Mouse (Mus musculus) embryonic facial prominence, embryonic 13.5 days (tissue): ENCODE measurements around the gene Hmgb2. TPM values are rescaled to one million over a fixed set of nuclear protein-coding genes. Genes with fewer than 3 reads are reported as not detected.
A peak's percentile ranks its signal among the peaks of the same experiment; 100 is the strongest.
"Not testable (repeated sequence)": the region's sequence is repeated elsewhere in the genome, so short reads cannot be mapped to it uniquely, and the experiment has no call there.

Experiments
- ATAC-seq: fragments of 200-750 bp; cut with Nextera tagmentation; 2 replicates; pipeline ENCODE4 v1.8.0; 2017; ENCODE audit warnings: low read depth; ENCODE audit not compliant: insufficient number of reproducible peaks, insufficient read depth, low FRiP score, low TSS enrichment
- H3K27ac ChIP-seq: fragments of 300-500 bp; sonication (generic); 2 replicates; pipeline ENCODE4 v1.5.1; 2015; ENCODE audit warnings: moderate library complexity, mild to moderate bottlenecking, inconsistent platforms
- H3K27me3 ChIP-seq: fragments of 300-500 bp; sonication (generic); 2 replicates; pipeline ENCODE4 v1.6.1; 2015; ENCODE audit warnings: mild to moderate bottlenecking, inconsistent platforms
- H3K36me3 ChIP-seq: fragments of 300-500 bp; sonication (generic); 2 replicates; pipeline ENCODE4 v1.6.1; 2015; ENCODE audit warnings: mild to moderate bottlenecking, inconsistent platforms
- H3K4me1 ChIP-seq: fragments of 300-500 bp; sonication (generic); 2 replicates; pipeline ENCODE4 v1.6.1; 2015; ENCODE audit warnings: inconsistent platforms
- H3K4me2 ChIP-seq: fragments of 300-500 bp; sonication (generic); 2 replicates; pipeline ENCODE4 v1.6.1; 2015; ENCODE audit warnings: moderate library complexity, mild to moderate bottlenecking, inconsistent platforms
- H3K4me3 ChIP-seq: fragments of 300-500 bp; sonication (generic); 2 replicates; pipeline ENCODE4 v1.5.1; 2015; ENCODE audit warnings: mild to moderate bottlenecking, inconsistent platforms
- H3K9ac ChIP-seq: fragments of 300-500 bp; sonication (generic); 2 replicates; pipeline ENCODE4 v1.6.1; 2015; ENCODE audit warnings: mild to moderate bottlenecking, inconsistent platforms
- H3K9me3 ChIP-seq: fragments of 300-500 bp; sonication (generic); 2 replicates; pipeline ENCODE4 v1.6.1; 2016; ENCODE audit warnings: inconsistent platforms
- WGBS: fragments of 180-500 bp; shearing (Covaris S2); methylation state at CpG from one replicate; pipeline ENCODE4 v1.1.7; 2015; ENCODE audit warnings: mixed read lengths; 5-methylcytosine and 5-hydroxymethylcytosine counted together
- polyA plus RNA-seq: library from polyadenylated mRNA; unstranded; fragments of >200 nt; fragmentation: Nextera tagmentation; extraction: Ambion mirVana; gene quantifications from 2 replicates; pipeline ENCODE4 v1.2.1, GENCODE M21; 2015

Hmgb2 gene
- polyA plus RNA-seq, 1 experiment from 2014 or later, result 415 TPM

DNA sequence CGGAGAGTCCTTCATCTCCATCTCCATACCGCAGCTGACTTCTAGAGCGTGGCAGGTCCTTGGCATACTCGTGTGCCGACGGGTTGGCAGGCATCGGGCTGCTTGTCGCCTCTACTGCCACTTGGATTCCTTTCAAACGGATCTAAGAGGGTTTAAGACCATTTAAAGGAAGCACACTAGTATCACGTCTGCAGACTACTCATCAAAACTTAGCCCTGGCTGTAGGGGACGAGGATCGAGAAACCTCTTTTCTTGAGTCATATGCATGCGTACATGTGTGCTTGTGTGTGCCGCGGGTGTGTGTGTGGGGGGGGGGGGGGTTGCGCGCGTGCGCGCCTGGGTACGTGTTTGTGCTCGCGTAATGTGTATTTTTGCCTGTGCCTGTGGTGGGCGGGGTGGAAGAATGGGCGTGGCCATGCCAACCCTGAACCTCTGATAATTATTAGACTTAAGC, 23.4 kb upstream of the Hmgb2 start:
- H3K27me3 ChIP-seq, result no peaks in the 10 kb centered on the region
- H3K27ac ChIP-seq, result peak overlapping the region; percentile 98
- H3K9ac ChIP-seq, result peak overlapping the region; percentile 73
- peak overlapping the region; percentile 76 for H3K4me2 ChIP-seq
- H3K36me3 ChIP-seq, result peaks cover 3% of the 10 kb centered on the region; the same call in 1 of the 2 replicates
- H3K4me3 ChIP-seq, result peak overlapping the region; percentile 88
- peaks cover 7% of the 10 kb centered on the region for H3K4me1 ChIP-seq
- WGBS, result under 1% methylated on average over 25 of the region's 25 CpGs
- no peaks in the 10 kb centered on the region for H3K9me3 ChIP-seq
- ATAC-seq, result no peak

DNA sequence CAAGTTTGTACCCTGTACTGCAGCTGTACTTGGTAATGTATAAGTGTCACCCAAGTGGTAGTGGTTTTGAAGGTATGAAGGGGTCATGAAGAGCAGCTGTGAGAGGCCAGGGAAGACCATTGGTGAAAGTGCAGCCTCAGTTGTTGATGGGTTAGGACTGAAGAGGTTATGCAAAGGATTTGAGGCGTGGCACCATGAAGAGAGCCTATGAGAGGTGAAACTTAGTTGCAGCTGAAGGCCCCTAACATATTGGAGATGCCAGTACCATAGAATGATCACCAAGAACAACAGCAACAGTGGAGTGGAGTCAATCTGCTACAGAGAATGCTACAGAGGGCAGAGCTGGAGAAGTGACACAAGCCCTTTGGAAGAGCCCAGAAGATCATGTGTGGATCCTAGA, 22.3 kb upstream of the Hmgb2 start:
- Histone ChIP-seq H3K9me3 (no peaks in the 10 kb centered on the region), H3K27ac (no peak overlapping the region), H3K4me2 (no peak overlapping the region), H3K36me3 (no peaks in the 10 kb centered on the region), H3K27me3 (no peaks in the 10 kb centered on the region), H3K9ac (no peak overlapping the region), H3K4me3 (no peak overlapping the region), H3K4me1 (peaks cover 7% of the 10 kb centered on the region)
- ATAC-seq, result no peak
- 92% methylated on average over 1 of the region's 1 CpGs for WGBS

DNA sequence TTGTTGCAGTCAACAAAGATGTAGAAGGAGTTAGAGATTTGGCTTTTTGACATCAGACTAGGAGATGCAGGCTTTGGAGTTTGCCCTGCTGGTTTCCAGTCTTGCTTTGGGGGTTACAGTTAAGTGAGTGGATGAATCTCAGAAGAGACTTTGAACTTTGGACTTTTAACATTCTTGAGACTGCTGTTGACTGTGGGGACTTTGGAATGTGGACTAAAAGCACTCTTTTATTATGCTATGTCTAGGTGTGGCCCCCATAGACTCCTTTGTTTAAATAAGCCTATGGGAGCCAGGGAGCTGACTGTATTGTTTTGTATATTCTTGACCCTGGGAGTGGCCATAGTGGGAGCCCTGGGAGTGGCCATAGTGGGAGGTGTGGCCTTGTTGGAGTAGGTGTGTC, 21.8 kb upstream of the Hmgb2 start:
- no peak for ATAC-seq
- H3K4me2 ChIP-seq, result no peak overlapping the region
- no peaks in the 10 kb centered on the region for H3K36me3 ChIP-seq
- H3K9ac ChIP-seq, result no peak overlapping the region
- H3K4me1 ChIP-seq, result peaks cover 7% of the 10 kb centered on the region
- no peaks in the 10 kb centered on the region for H3K9me3 ChIP-seq
- H3K27me3 ChIP-seq, result no peaks in the 10 kb centered on the region
- no peak overlapping the region for H3K27ac ChIP-seq
- H3K4me3 ChIP-seq, result no peak overlapping the region

DNA sequence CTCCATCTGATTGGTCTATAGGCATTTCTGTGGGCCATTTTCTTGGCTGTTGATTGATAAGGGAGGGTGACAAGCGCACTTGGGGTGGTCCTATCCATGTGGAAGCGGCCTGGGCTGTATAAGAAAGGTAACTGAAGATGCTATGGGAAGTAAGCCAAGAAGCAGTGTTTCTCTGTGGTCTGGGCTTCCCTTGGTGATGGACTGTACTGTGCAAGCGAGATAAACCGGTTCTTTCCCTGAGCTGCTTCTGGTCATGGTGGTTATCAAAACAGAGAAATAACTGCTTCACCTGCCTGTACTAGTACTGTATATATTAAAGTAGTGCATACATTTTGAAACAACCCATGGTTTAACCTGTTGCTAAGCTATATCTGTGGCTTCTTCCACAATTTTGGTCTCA, 19.8 kb upstream of the Hmgb2 start:
- Histone ChIP-seq H3K4me3 (no peak overlapping the region), H3K27ac (no peak overlapping the region), H3K4me2 (no peak overlapping the region), H3K36me3 (no peaks in the 10 kb centered on the region), H3K27me3 (no peaks in the 10 kb centered on the region), H3K9me3 (no peaks in the 10 kb centered on the region), H3K4me1 (no peaks in the 10 kb centered on the region), H3K9ac (no peak overlapping the region)
- 90% methylated on average over 4 of the region's 4 CpGs for WGBS
- ATAC-seq, result no peak

DNA sequence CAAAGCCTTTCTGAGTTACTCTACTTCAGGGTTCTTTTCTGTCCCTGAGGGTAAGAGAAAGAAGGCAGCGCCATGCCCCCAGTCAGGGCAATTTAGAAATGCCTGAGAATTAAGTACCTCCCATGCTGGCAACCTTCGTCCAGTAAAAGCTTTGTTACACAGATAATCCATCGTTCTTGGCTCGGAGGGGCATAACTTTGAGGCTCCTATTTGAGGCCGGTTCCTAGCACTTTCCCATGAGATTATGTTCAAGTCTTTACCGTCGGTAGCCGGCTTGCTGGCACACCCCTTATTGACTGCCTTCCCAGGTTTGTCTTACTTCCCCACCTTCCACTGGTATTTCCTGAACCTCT, 13.2 kb upstream of the Hmgb2 start:
- ATAC-seq, result no peak; the same call in 1 of the 2 replicates
- H3K4me2 ChIP-seq, result peak overlapping the region; percentile 24; the same call in 1 of the 2 replicates
- no peak overlapping the region for H3K4me3 ChIP-seq
- 40% methylated on average over 8 of the region's 8 CpGs for WGBS
- H3K9me3 ChIP-seq, result no peaks in the 10 kb centered on the region
- H3K9ac ChIP-seq, result no peak overlapping the region
- peaks cover 7% of the 10 kb centered on the region; the same call in 1 of the 2 replicates for H3K4me1 ChIP-seq
- no peaks in the 10 kb centered on the region for H3K27me3 ChIP-seq
- H3K36me3 ChIP-seq, result no peaks in the 10 kb centered on the region
- 0 out of 2 replicates have a peak overlapping the region, but pooled peaks have one; percentile 33 for H3K27ac ChIP-seq

DNA sequence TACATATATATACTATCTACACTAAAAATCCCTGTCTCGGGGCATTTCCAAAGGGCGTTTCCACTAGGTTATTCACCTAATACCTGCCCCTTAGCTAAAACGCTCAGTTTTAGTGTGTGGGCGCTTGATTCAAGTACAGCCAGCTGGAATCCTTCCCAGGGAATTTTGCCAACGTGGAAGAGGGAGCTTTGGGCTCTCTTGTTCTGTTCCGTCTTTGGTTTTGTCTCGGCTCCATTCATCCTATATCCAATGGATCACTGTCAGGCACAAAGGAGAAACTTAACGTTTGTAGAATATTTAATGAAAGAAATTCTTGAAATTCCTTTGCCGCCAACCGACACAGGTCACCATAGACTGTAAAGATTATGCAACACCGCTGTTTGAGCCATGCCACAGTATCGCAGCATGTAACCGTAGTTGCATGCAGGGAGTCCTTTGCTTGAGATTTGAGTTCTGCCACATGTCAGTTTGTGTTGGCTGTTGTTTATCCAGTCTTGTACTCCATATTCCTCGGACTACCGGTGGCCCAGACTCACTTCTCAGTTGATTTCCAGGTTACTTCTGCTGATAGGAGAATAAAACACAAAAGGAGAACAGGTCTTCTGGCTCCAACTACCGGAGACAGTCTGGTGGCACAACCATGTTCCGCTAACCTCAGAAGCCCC, 12.7 kb upstream of the Hmgb2 start:
- no peaks in the 10 kb centered on the region for H3K9me3 ChIP-seq
- H3K27ac ChIP-seq, result 0 out of 2 replicates have a peak overlapping the region, but pooled peaks have one; percentile 33
- ATAC-seq, result peak; percentile 64
- peak overlapping the region; percentile 24; the same call in 1 of the 2 replicates for H3K4me2 ChIP-seq
- 59% methylated on average over 17 of the region's 17 CpGs for WGBS
- H3K27me3 ChIP-seq, result no peaks in the 10 kb centered on the region
- H3K4me1 ChIP-seq, result peaks cover 7% of the 10 kb centered on the region; the same call in 1 of the 2 replicates
- no peak overlapping the region for H3K4me3 ChIP-seq
- H3K9ac ChIP-seq, result no peak overlapping the region
- H3K36me3 ChIP-seq, result no peaks in the 10 kb centered on the region

DNA sequence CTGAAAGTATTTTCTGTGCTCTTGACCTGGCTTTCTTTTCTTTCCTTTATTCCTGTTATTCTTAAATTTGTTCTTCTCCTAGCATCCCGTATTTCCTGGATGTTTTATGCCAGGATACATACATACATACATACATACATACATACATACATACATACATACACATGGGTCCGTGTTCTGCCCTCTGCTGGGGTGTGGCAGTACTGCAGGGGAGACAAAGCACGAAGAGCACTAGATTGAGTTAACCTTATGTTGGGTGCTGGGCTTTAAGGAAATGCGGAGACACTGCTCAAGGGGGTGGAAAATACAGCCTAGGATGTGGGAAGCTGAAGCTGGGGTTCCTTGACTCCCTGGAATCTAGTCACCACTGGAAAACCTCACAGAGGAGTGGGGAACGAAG, 8.1 kb upstream of the Hmgb2 start:
- no peaks in the 10 kb centered on the region for H3K36me3 ChIP-seq
- 52% methylated on average over 5 of the region's 5 CpGs for WGBS
- no peak overlapping the region for H3K4me3 ChIP-seq
- no peak overlapping the region for H3K27ac ChIP-seq
- no peak overlapping the region for H3K4me2 ChIP-seq
- H3K27me3 ChIP-seq, result no peaks in the 10 kb centered on the region
- H3K9ac ChIP-seq, result no peak overlapping the region
- peaks cover 3% of the 10 kb centered on the region; the same call in 1 of the 2 replicates for H3K4me1 ChIP-seq
- H3K9me3 ChIP-seq, result no peaks in the 10 kb centered on the region
- ATAC-seq, result no peak

DNA sequence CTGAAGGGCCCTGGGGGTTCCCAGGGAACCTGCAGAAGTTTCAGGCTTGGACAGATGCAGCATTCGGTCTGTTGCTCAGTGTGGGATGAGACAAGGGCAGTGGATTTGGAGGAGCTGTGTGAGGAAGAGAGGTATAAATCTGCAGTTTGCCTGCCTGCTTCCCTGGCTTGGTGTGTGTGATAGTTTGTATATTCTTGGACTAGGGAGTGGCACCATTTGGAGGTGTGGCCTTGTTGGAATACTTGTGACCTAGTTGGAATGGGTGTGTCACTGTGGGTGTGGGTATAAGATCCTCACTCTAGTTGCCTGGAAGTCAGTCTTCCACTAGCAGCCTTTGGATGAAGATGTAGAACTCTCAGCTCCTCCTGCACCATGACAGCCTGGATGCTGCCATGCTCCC, 6.2 kb upstream of the Hmgb2 start:
- not testable (repeated sequence) for H3K27me3 ChIP-seq, ATAC-seq
- 93% methylated on average over 1 of the region's 1 CpGs for WGBS

DNA sequence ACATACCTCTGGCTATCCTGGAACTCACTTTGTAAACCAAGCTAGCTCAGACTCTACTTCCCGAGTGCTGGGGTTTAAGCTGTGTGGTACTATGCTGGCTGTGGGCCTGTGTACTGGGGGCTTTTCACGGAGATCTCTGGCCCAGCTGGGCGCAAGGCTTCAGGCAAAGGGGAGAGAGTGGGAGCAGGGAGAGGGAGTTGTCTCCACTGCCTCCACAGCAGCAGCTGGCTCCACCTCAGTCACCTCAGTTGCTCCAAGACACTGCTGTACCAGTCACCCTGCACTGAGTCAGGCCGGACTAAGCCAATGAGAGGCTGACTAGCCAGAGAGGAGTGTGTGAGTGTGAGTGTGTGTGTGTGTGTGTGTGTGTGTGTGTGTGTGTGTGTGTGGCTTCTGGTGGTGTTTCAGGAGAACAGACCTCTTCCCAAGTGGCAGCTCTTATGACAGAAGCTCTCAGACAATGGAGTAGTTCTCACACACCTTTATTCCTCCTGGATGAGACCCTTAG, 4.1 kb upstream of the Hmgb2 start:
- 81% methylated on average over 4 of the region's 4 CpGs for WGBS
- H3K4me3 ChIP-seq, result no peak overlapping the region
- H3K9me3 ChIP-seq, result no peaks in the 10 kb centered on the region
- no peak overlapping the region for H3K27ac ChIP-seq
- no peaks in the 10 kb centered on the region for H3K36me3 ChIP-seq
- H3K9ac ChIP-seq, result no peak overlapping the region
- 0 out of 2 replicates have a peak, but pooled peaks cover 4% of the 10 kb centered on the region for H3K4me1 ChIP-seq
- no peak for ATAC-seq
- no peak overlapping the region for H3K4me2 ChIP-seq
- no peaks in the 10 kb centered on the region for H3K27me3 ChIP-seq

More for the DNA sequence above, 6.2 kb upstream of the Hmgb2 start:
- H3K9me3 ChIP-seq, H3K4me1 ChIP-seq, H3K27ac ChIP-seq, H3K4me2 ChIP-seq, H3K36me3 ChIP-seq, H3K9ac ChIP-seq, H3K4me3 ChIP-seq: not testable (repeated sequence)

DNA sequence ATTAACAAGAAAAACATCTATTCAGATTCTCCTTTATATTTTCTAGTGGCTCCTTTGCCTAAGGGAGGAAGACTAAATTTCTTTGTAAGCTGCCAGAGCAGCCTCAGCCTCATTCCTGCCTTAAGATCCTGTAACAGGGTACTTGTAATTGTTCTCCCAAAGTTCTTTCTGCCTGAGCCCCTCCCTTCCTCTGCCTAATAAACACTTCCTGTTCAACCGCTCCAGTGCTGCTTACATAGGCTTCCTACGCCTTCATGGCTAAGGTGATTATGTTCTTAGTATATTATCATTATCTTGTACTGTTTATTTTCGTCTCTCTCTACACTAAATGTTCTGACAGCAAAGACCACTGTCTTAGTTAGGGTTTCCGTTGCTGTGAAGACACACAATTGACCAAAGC, 3.0 kb upstream of the Hmgb2 start:
- whole genome bisulfite sequencing, result 77% methylated on average over 4 of the region's 4 CpGs

DNA sequence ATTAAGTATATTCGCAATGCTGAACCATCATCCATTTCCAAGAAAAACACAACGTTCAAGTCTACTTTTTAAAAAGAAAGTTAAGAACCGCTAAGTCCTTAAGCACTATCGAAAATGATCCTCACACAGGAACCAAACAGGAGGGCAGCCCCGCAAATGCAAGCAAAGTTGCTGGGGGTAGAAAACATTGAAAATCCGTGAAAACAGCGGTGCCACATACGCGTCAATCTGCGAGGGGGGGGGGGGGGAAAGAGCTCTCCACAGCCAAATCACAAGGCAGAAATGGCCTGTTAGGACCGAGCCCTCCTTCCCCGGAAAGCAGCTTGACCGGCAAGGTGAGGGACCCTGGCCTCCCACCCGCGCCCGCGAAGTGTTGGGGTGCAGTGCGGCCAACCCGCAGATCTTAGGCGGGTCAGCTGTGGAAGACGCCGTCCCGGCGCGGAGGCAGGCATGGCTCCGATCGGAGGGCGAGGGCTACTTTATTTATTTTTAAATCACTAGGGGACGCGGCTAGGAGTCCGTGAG, 854 bp upstream of the Hmgb2 start:
- 1% methylated on average over 31 of the region's 31 CpGs for WGBS
- no peaks in the 10 kb centered on the region for H3K27me3 ChIP-seq
- peak overlapping the region; percentile 100 for H3K27ac ChIP-seq
- peak overlapping the region; percentile 83 for H3K4me3 ChIP-seq
- H3K9ac ChIP-seq, result peak overlapping the region; percentile 87
- H3K36me3 ChIP-seq, result peaks cover 3% of the 10 kb centered on the region
- peaks cover 9% of the 10 kb centered on the region for H3K4me1 ChIP-seq
- ATAC-seq, result no peak
- no peaks in the 10 kb centered on the region for H3K9me3 ChIP-seq
- H3K4me2 ChIP-seq, result peak overlapping the region; percentile 93

More for the DNA sequence above, 3.0 kb upstream of the Hmgb2 start:
- Histone ChIP-seq H3K4me2 (no peak overlapping the region), H3K36me3 (no peaks in the 10 kb centered on the region), H3K9me3 (no peaks in the 10 kb centered on the region), H3K27me3 (no peaks in the 10 kb centered on the region), H3K4me1 (peaks cover 7% of the 10 kb centered on the region), H3K27ac (no peak overlapping the region), H3K4me3 (no peak overlapping the region), H3K9ac (no peak overlapping the region)
- no peak for ATAC-seq
